Mouse (Mus musculus): ENCODE data around the gene Ccr1. TPM values are rescaled to one million over a fixed set of nuclear protein-coding genes. Genes with fewer than 3 reads are reported as not detected.
"Not testable (repeated sequence)": the region's sequence is repeated elsewhere in the genome, so short reads cannot be mapped to it uniquely, and the experiment has no call there.

Ccr1 gene
- polyA plus RNA-seq, 1 experiment from 2014 or later: 2.9 TPM

- H3K9ac ChIP-seq (ENCODE audit: low read depth, low read length): no peak overlapping the region
- no peaks in the 10 kb centered on the region for H3K27me3 ChIP-seq (ENCODE audit: control insufficient read depth, insufficient read depth, low read depth, low read length)
- no peak overlapping the region for H3K4me2 ChIP-seq (ENCODE audit: low read depth, low read length)
- H3K36me3 ChIP-seq (ENCODE audit: control insufficient read depth, insufficient read depth): no peaks in the 10 kb centered on the region
- H3K27ac ChIP-seq (ENCODE audit: low read length): no peak overlapping the region
- WGBS (ENCODE audit: insufficient replicate concordance): 37% methylated on average over 2 of the region's 2 CpGs
- no peaks in the 10 kb centered on the region for H3K9me3 ChIP-seq (replicated peaks; ENCODE audit: control insufficient read depth, low read length)
- peak; percentile 50 for ATAC-seq (ENCODE audit: low read depth)
- H3K4me3 ChIP-seq (ENCODE audit: low read depth, low read length): no peak overlapping the region
- H3K4me1 ChIP-seq (ENCODE audit: control insufficient read depth, low read depth, low read length): peaks cover 18% of the 10 kb centered on the region
These were observed 17.7 kb upstream of the Ccr1 start for GRCm38 (mm10) chr9:123986217-123986616.

GRCm38 (mm10) chr9:123984943-123985342, 16.5 kb upstream of the Ccr1 start:
- no peak overlapping the region for H3K9ac ChIP-seq (ENCODE audit: low read depth, low read length)
- no peaks in the 10 kb centered on the region for H3K36me3 ChIP-seq (ENCODE audit: control insufficient read depth, insufficient read depth)
- H3K4me1 ChIP-seq (ENCODE audit: control insufficient read depth, low read depth, low read length): peaks cover 18% of the 10 kb centered on the region
- no peaks in the 10 kb centered on the region for H3K27me3 ChIP-seq (ENCODE audit: control insufficient read depth, insufficient read depth, low read depth, low read length)
- no peaks in the 10 kb centered on the region for H3K9me3 ChIP-seq (replicated peaks; ENCODE audit: control insufficient read depth, low read length)
- H3K27ac ChIP-seq (ENCODE audit: low read length): no peak overlapping the region
- no peak for ATAC-seq (ENCODE audit: low read depth)
- H3K4me2 ChIP-seq (ENCODE audit: low read depth, low read length): no peak overlapping the region
- no peak overlapping the region for H3K4me3 ChIP-seq (ENCODE audit: low read depth, low read length)

GRCm38 (mm10) chr9:123982720-123983119, 14.2 kb upstream of the Ccr1 start:
- 13% methylated on average over 1 of the region's 1 CpGs for WGBS (ENCODE audit: insufficient replicate concordance)

GRCm38 (mm10) chr9:123981909-123982308, 13.4 kb upstream of the Ccr1 start:
- Histone ChIP-seq H3K4me3 (ENCODE audit: low read depth, low read length) (no peak overlapping the region), H3K4me2 (ENCODE audit: low read depth, low read length) (no peak overlapping the region), H3K9ac (ENCODE audit: low read depth, low read length) (no peak overlapping the region), H3K9me3 (replicated peaks; ENCODE audit: control insufficient read depth, low read length) (no peaks in the 10 kb centered on the region), H3K4me1 (ENCODE audit: control insufficient read depth, low read depth, low read length) (peaks cover 18% of the 10 kb centered on the region), H3K27ac (ENCODE audit: low read length) (no peak overlapping the region), H3K27me3 (ENCODE audit: control insufficient read depth, insufficient read depth, low read depth, low read length) (no peaks in the 10 kb centered on the region), H3K36me3 (ENCODE audit: control insufficient read depth, insufficient read depth) (no peaks in the 10 kb centered on the region)
- peak; percentile 74 for ATAC-seq (ENCODE audit: low read depth)
- 26% methylated on average over 4 of the region's 4 CpGs for WGBS (ENCODE audit: insufficient replicate concordance)

More at GRCm38 (mm10) chr9:123982720-123983119, 14.2 kb upstream of the Ccr1 start:
- no peak overlapping the region for H3K27ac ChIP-seq (ENCODE audit: low read length)
- ATAC-seq (ENCODE audit: low read depth): no peak
- H3K27me3 ChIP-seq (ENCODE audit: control insufficient read depth, insufficient read depth, low read depth, low read length): no peaks in the 10 kb centered on the region
- peaks cover 18% of the 10 kb centered on the region for H3K4me1 ChIP-seq (ENCODE audit: control insufficient read depth, low read depth, low read length)
- no peaks in the 10 kb centered on the region for H3K36me3 ChIP-seq (ENCODE audit: control insufficient read depth, insufficient read depth)
- H3K9ac ChIP-seq (ENCODE audit: low read depth, low read length): no peak overlapping the region
- no peak overlapping the region for H3K4me3 ChIP-seq (ENCODE audit: low read depth, low read length)
- no peak overlapping the region for H3K4me2 ChIP-seq (ENCODE audit: low read depth, low read length)
- H3K9me3 ChIP-seq (replicated peaks; ENCODE audit: control insufficient read depth, low read length): no peaks in the 10 kb centered on the region

- H3K9me3 ChIP-seq (replicated peaks; ENCODE audit: control insufficient read depth, low read length); H3K4me3 ChIP-seq (ENCODE audit: low read depth, low read length); H3K27me3 ChIP-seq (ENCODE audit: control insufficient read depth, insufficient read depth, low read depth, low read length); H3K4me2 ChIP-seq (ENCODE audit: low read depth, low read length); H3K36me3 ChIP-seq (ENCODE audit: control insufficient read depth, insufficient read depth); H3K9ac ChIP-seq (ENCODE audit: low read depth, low read length): not testable (repeated sequence)
- Histone ChIP-seq H3K27ac (ENCODE audit: low read length) (0 out of 2 replicates have a peak overlapping the region, but pooled peaks have one; percentile 47), H3K4me1 (ENCODE audit: control insufficient read depth, low read depth, low read length) (peaks cover 12% of the 10 kb centered on the region)
- no CpG with 5 or more reads among the region's 3 CpGs for WGBS (ENCODE audit: insufficient replicate concordance)
- ATAC-seq (ENCODE audit: low read depth): peak; percentile 72
These were observed 12.5 kb upstream of the Ccr1 start for GRCm38 (mm10) chr9:123980858-123981475.

- no peak within 1 kb of the TSS for H3K27ac ChIP-seq (ENCODE audit: low read length)
- H3K9me3 ChIP-seq (replicated peaks; ENCODE audit: control insufficient read depth, low read length): no peaks in the 10 kb centered on the region
- 78% methylated on average over 1 of the region's 1 CpGs for WGBS (ENCODE audit: insufficient replicate concordance)
- no peaks in the 10 kb centered on the region for H3K27me3 ChIP-seq (ENCODE audit: control insufficient read depth, insufficient read depth, low read depth, low read length)
- H3K4me3 ChIP-seq (ENCODE audit: low read depth, low read length): no peak within 1 kb of the TSS
- no peak for ATAC-seq (ENCODE audit: low read depth)
- no peaks in the 10 kb centered on the region for H3K36me3 ChIP-seq (ENCODE audit: control insufficient read depth, insufficient read depth)
- no peak within 1 kb of the TSS for H3K4me2 ChIP-seq (ENCODE audit: low read depth, low read length)
- peaks cover 10% of the 10 kb centered on the region for H3K4me1 ChIP-seq (ENCODE audit: control insufficient read depth, low read depth, low read length)
- H3K9ac ChIP-seq (ENCODE audit: low read depth, low read length): no peak within 1 kb of the TSS
These were observed 9.8 kb upstream of the Ccr1 start, which contains the start of gene Ccr1l1 for GRCm38 (mm10) chr9:123978308-123978707. TSS of gene Ccr1l1 (minus strand) at chr9:123978408.

- whole genome bisulfite sequencing (ENCODE audit: insufficient replicate concordance): 53% methylated on average over 9 of the region's 9 CpGs
- H3K27ac ChIP-seq (ENCODE audit: low read length): no peak overlapping the region
- no peak overlapping the region for H3K4me2 ChIP-seq (ENCODE audit: low read depth, low read length)
- H3K36me3 ChIP-seq (ENCODE audit: control insufficient read depth, insufficient read depth): no peaks in the 10 kb centered on the region
- no peak for ATAC-seq (ENCODE audit: low read depth)
- no peak overlapping the region for H3K4me3 ChIP-seq (ENCODE audit: low read depth, low read length)
- no peaks in the 10 kb centered on the region for H3K27me3 ChIP-seq (ENCODE audit: control insufficient read depth, insufficient read depth, low read depth, low read length)
- no peaks in the 10 kb centered on the region for H3K9me3 ChIP-seq (replicated peaks; ENCODE audit: control insufficient read depth, low read length)
- H3K4me1 ChIP-seq (ENCODE audit: control insufficient read depth, low read depth, low read length): peaks cover 9% of the 10 kb centered on the region
- no peak overlapping the region for H3K9ac ChIP-seq (ENCODE audit: low read depth, low read length)
These were observed 8.6 kb upstream of the Ccr1 start for GRCm38 (mm10) chr9:123976876-123977663.

- Histone ChIP-seq H3K4me2 (ENCODE audit: low read depth, low read length) (no peak overlapping the region), H3K27me3 (ENCODE audit: control insufficient read depth, insufficient read depth, low read depth, low read length) (no peaks in the 10 kb centered on the region), H3K9ac (ENCODE audit: low read depth, low read length) (no peak overlapping the region), H3K36me3 (ENCODE audit: control insufficient read depth, insufficient read depth) (no peaks in the 10 kb centered on the region), H3K9me3 (replicated peaks; ENCODE audit: control insufficient read depth, low read length) (no peaks in the 10 kb centered on the region), H3K27ac (ENCODE audit: low read length) (no peak overlapping the region), H3K4me3 (ENCODE audit: low read depth, low read length) (no peak overlapping the region), H3K4me1 (ENCODE audit: control insufficient read depth, low read depth, low read length) (no peaks in the 10 kb centered on the region)
- ATAC-seq (ENCODE audit: low read depth): no peak
- WGBS (ENCODE audit: insufficient replicate concordance): 63% methylated on average over 2 of the region's 2 CpGs
These were observed 7.1 kb upstream of the Ccr1 start for GRCm38 (mm10) chr9:123975630-123976029.

- ATAC-seq (ENCODE audit: low read depth): peak; percentile 87
- not testable (repeated sequence) for H3K27ac ChIP-seq (ENCODE audit: low read length)
These were observed 1.5 kb downstream of the Ccr1 start for GRCm38 (mm10) chr9:123966858-123967495.

More at GRCm38 (mm10) chr9:123966858-123967495, 1.5 kb downstream of the Ccr1 start:
- not testable (repeated sequence) for H3K4me2 ChIP-seq (ENCODE audit: low read depth, low read length); H3K27me3 ChIP-seq (ENCODE audit: control insufficient read depth, insufficient read depth, low read depth, low read length); H3K4me3 ChIP-seq (ENCODE audit: low read depth, low read length); H3K4me1 ChIP-seq (ENCODE audit: control insufficient read depth, low read depth, low read length); H3K9ac ChIP-seq (ENCODE audit: low read depth, low read length); H3K36me3 ChIP-seq (ENCODE audit: control insufficient read depth, insufficient read depth); H3K9me3 ChIP-seq (replicated peaks; ENCODE audit: control insufficient read depth, low read length)
- 24% methylated on average over 1 of the region's 4 CpGs for WGBS (ENCODE audit: insufficient replicate concordance)
